Mouse (Mus musculus) limb, embryonic 14.5 days (tissue): ENCODE data around the gene Ptrhd1. TPM values are rescaled to one million over a fixed set of nuclear protein-coding genes. Genes with fewer than 3 reads are reported as not detected.

Source experiments
- ATAC-seq: fragments of 200-750 bp; cut with Nextera tagmentation; 2 replicates; pipeline ENCODE4 v1.8.0; 2017; ENCODE audit warnings: low read depth, moderate number of reproducible peaks, moderate TSS enrichment; ENCODE audit not compliant: low FRiP score
- DNase-seq: peaks from one replicate; pipeline ENCODE4 v3.0.0-alpha.2; 2015; ENCODE audit warnings: low spot score
- H3K27ac ChIP-seq: fragments of 300-500 bp; sonication (generic); replicated peaks from 2 replicates; pipeline ENCODE4 v1.5.1; 2014; ENCODE audit warnings: low read depth, mild to moderate bottlenecking, low read length, moderate library complexity, mixed read lengths
- H3K27me3 ChIP-seq: fragments of 300-500 bp; sonication (generic); 2 replicates; pipeline ENCODE4 v1.6.1; 2014; ENCODE audit warnings: low read length, mixed read lengths; ENCODE audit not compliant: control insufficient read depth, insufficient read depth
- H3K36me3 ChIP-seq: fragments of 300-500 bp; sonication (generic); 2 replicates; pipeline ENCODE4 v1.6.1; 2014; ENCODE audit warnings: mild to moderate bottlenecking, low read length, moderate library complexity, mixed read lengths; ENCODE audit not compliant: control insufficient read depth, insufficient read depth
- H3K4me1 ChIP-seq: fragments of 300-500 bp; sonication (generic); 2 replicates; pipeline ENCODE4 v1.6.1; 2014; ENCODE audit warnings: antibody characterized with exemption, low read length, mixed read lengths; ENCODE audit not compliant: control insufficient read depth, insufficient read depth
- H3K4me2 ChIP-seq: fragments of 300-500 bp; sonication (generic); replicated peaks from 2 replicates; pipeline ENCODE4 v1.6.1; 2014; ENCODE audit warnings: low read depth, mild to moderate bottlenecking, low read length, moderate library complexity; ENCODE audit not compliant: severe bottlenecking
- H3K4me3 ChIP-seq: fragments of 300-500 bp; sonication (generic); replicated peaks from 2 replicates; pipeline ENCODE4 v1.5.1; 2014; ENCODE audit warnings: low read length
- H3K9ac ChIP-seq: fragments of 300-500 bp; sonication (generic); 2 replicates; pipeline ENCODE4 v1.6.1; 2014; ENCODE audit warnings: mild to moderate bottlenecking, low read depth, low read length, moderate library complexity; ENCODE audit not compliant: severe bottlenecking
- H3K9me3 ChIP-seq: fragments of 300-500 bp; sonication (generic); 2 replicates; pipeline ENCODE4 v1.6.1; 2016; ENCODE audit warnings: low read length; ENCODE audit not compliant: control insufficient read depth
- POLR2A ChIP-seq: fragments of 200-500 bp; IDR thresholded peaks from 2 replicates; pipeline ENCODE4 v1.8.0; 2012; ENCODE audit warnings: inconsistent platforms, mild to moderate bottlenecking, moderate library complexity, borderline replicate concordance; ENCODE audit not compliant: insufficient read depth, insufficient read length; ENCODE audit errors: extremely low read depth
- WGBS: fragments of 180-500 bp; shearing (Covaris S2); extraction: QIAGEN DNeasy Blood & Tissue Kit; methylation state at CpG from one replicate; pipeline ENCODE4 v1.1.7; 2014; 5-methylcytosine and 5-hydroxymethylcytosine counted together
- polyA plus RNA-seq, 2 experiments: library from polyadenylated mRNA; depleted of rRNA in 1 of 2; stranded (reverse) in 1 of 2; unstranded in 1 of 2; fragments of >200 nt; fragmentation: Nextera tagmentation in 1 of 2; extraction: Ambion mirVana in 1 of 2; gene quantifications; 2 replicates each; pipeline versions ENCODE4 v1.2.1 to v1.2.3; 2012 to 2014

The Ptrhd1 gene
- polyA plus RNA-seq, 2 experiments: 4.1 to 5.5 TPM

DNA sequence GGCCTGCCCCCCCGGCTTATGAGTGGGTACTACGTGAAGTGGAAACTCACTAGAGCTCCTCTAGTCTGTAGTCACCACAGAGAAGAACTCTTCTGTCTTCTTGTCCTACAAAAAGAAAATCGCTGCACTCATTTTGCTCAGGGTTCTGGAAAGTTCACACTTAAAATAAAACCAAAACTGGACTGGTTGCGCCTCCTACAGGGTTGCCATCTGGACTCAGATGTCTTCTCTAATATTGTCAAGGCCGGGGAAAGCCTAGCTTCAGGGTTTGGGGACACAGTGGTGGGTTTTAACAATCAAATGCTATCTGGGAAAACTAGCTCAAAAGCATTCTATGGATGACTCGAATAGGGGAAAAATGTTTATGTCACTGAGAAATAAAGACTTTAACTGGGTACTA lies 16.0 kb downstream of the Ptrhd1 start:
- Histone ChIP-seq H3K36me3 (peaks cover 40% of the 10 kb centered on the region), H3K27me3 (no peaks in the 10 kb centered on the region), H3K4me1 (no peaks in the 10 kb centered on the region), H3K9me3 (no peaks in the 10 kb centered on the region), H3K9ac (no peak overlapping the region), H3K4me2 (no peak overlapping the region), H3K27ac (no peak overlapping the region), H3K4me3 (no peak overlapping the region)
- no peak for TF ChIP-seq POLR2A
- WGBS: 88% methylated on average over 6 of the region's 6 CpGs
- no peak for DNase-seq
- ATAC-seq: no peak

DNA sequence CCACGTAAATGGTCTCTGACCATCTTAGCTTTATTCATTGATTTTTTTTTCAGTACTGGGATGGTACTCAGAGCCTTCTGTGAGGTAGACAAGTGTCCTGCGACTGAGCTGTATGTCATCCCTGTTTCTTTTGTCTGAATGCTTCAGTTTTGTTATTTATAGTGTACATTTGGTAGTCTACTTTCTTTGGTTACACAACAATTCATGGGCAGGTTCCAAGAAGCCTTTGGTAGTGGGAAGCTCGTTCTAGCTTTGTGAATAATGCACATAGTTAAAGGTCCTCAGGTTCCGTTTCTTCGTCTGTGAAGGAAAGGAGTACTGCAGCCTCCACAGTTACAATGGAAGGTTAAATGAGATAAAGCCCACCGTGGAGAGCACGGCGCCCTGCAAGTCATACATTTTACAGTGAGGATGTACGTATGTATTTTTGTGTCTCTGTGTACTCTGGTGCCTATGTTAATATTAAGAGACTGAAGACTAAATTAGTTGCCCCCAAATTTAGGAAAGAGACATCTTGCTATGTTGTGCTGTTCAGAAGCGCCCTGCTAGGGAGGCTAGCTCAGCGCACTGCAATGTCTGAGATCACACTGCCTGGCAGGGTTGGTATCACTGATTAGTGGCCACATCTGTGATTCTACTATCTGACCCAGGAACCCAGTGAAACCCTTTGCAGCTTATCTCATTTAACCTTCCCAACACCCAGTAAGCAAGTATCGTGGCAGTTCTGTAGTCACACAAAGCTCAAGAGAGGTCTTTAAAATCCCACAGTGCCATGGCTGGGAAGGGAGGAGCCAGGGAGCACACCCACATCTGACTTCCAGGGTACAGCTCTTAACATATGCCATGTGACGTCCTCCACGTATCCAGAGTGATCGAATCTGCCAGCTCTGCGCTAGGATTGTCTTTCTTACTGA lies 19.2 kb downstream of the Ptrhd1 start:
- H3K9me3 ChIP-seq: no peaks in the 10 kb centered on the region
- H3K27ac ChIP-seq: no peak overlapping the region
- ATAC-seq: no peak
- 92% methylated on average over 16 of the region's 16 CpGs for WGBS
- no peak overlapping the region for H3K4me3 ChIP-seq
- no peak for DNase-seq
- H3K4me1 ChIP-seq: no peaks in the 10 kb centered on the region
- no peak for TF ChIP-seq POLR2A
- no peak overlapping the region for H3K4me2 ChIP-seq
- peaks cover 44% of the 10 kb centered on the region for H3K36me3 ChIP-seq
- no peak overlapping the region for H3K9ac ChIP-seq
- H3K27me3 ChIP-seq: no peaks in the 10 kb centered on the region

DNA sequence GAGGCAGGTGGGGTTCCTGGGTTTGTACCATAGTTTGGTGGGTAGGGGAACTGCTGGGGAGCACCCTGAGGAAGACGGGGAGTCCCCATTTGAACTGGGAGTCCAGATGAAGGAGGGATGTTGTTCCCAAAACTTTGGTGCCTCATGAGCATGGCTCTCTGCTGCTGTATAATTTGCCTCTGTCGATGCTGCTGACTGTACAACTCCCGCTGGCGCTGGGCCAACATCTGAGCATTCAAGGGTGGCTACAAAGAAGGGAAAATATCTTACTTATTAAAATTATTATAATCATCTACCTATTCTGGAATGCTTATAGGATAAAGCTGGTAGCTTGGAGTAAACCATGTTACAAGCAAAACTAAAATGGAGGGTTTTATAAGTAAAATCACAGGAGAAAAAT lies 33.9 kb downstream of the Ptrhd1 start:
- no peak overlapping the region for H3K4me3 ChIP-seq
- DNase-seq: no peak
- H3K27ac ChIP-seq: no peak overlapping the region
- H3K4me1 ChIP-seq: no peaks in the 10 kb centered on the region
- no peak for TF ChIP-seq POLR2A
- no peak overlapping the region for H3K4me2 ChIP-seq
- no peaks in the 10 kb centered on the region for H3K27me3 ChIP-seq
- H3K9me3 ChIP-seq: no peaks in the 10 kb centered on the region
- 90% methylated on average over 4 of the region's 4 CpGs for WGBS
- H3K9ac ChIP-seq: no peak overlapping the region
- peaks cover 56% of the 10 kb centered on the region for H3K36me3 ChIP-seq
- ATAC-seq: no peak

DNA sequence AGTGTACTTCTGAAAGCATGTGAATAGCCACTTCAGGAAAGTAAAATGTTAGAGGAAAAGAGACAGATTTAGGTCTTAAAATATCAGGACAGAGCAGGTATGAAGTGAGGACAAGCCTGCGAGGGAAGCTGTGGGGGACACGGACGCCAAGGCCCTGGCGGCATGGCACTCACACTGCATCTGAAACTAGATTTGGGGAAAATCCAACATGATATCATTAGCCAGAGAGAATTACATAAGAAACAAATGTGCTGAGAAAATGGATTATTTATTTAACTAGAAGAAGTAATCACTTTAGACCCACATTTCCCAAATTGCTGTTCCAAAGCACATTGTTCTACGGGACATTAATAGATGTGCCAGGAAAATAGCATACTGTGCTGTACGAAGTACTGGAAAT lies 37.3 kb downstream of the Ptrhd1 start:
- no peak overlapping the region for H3K4me3 ChIP-seq
- no peak overlapping the region for H3K4me2 ChIP-seq
- H3K4me1 ChIP-seq: no peaks in the 10 kb centered on the region
- no peak overlapping the region for H3K9ac ChIP-seq
- WGBS: 89% methylated on average over 6 of the region's 6 CpGs
- no peak for DNase-seq
- no peak overlapping the region for H3K27ac ChIP-seq
- no peaks in the 10 kb centered on the region for H3K27me3 ChIP-seq
- no peak for TF ChIP-seq POLR2A
- peaks cover 68% of the 10 kb centered on the region for H3K36me3 ChIP-seq
- ATAC-seq: no peak
- H3K9me3 ChIP-seq: no peaks in the 10 kb centered on the region

DNA sequence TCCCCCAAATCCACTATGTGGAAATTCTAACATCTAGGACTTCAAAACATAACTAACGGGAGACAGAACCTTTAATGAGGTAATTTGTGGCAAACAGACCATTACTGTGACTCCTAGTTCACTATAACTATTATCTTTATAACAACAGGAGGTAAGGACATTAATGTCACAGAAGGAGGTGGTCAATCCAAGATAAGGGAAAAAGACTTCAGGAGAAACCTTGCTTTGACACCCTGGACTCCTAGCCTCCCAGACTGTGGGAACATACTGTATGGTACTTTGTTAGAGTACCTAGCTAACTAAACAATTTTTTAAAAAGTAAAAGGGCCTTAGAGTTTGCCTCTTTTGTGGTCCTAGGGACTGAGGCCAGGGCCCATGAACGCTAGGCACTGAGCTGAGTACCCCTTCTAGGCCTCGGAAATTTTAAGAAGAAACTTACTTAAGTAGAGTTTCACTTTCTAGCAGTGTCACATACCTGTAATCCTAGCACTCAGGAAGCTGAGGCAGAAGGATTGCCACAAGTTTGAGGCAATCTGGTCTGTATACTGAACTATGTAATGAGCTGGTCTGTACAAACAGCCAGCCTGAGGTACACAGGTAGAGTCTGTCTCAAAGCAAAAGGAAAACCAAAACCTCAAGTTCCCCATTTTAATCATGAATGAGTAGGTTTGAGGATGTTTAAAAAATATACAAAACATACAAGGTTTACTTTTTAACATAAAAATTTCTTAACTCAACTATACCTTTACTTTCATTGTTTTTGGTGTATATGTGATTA lies 45.3 kb downstream of the Ptrhd1 start:
- 84% methylated on average over 3 of the region's 3 CpGs for WGBS
- no peak overlapping the region for H3K9ac ChIP-seq

More for the DNA sequence above, 45.3 kb downstream of the Ptrhd1 start:
- no peak overlapping the region for H3K4me3 ChIP-seq
- no peak overlapping the region for H3K4me2 ChIP-seq
- H3K9me3 ChIP-seq: no peaks in the 10 kb centered on the region
- no peak overlapping the region for H3K27ac ChIP-seq
- no peak for TF ChIP-seq POLR2A
- DNase-seq: no peak
- H3K27me3 ChIP-seq: no peaks in the 10 kb centered on the region
- H3K4me1 ChIP-seq: 0 out of 2 replicates have a peak, but pooled peaks cover 2% of the 10 kb centered on the region
- H3K36me3 ChIP-seq: peaks cover 18% of the 10 kb centered on the region
- ATAC-seq: no peak
